Mouse (Mus musculus): ENCODE results near the gene Triobp. TPM values are rescaled to one million over a fixed set of nuclear protein-coding genes. Genes with fewer than 3 reads are reported as not detected.
A peak's percentile ranks its signal among the peaks of the same experiment; 100 is the strongest.
"Not testable (repeated sequence)": the region's sequence is repeated elsewhere in the genome, so short reads cannot be mapped to it uniquely, and the experiment has no call there.

Triobp gene
- polyA plus RNA-seq, 1 experiment from 2014 or later = 46.4 TPM

DNA sequence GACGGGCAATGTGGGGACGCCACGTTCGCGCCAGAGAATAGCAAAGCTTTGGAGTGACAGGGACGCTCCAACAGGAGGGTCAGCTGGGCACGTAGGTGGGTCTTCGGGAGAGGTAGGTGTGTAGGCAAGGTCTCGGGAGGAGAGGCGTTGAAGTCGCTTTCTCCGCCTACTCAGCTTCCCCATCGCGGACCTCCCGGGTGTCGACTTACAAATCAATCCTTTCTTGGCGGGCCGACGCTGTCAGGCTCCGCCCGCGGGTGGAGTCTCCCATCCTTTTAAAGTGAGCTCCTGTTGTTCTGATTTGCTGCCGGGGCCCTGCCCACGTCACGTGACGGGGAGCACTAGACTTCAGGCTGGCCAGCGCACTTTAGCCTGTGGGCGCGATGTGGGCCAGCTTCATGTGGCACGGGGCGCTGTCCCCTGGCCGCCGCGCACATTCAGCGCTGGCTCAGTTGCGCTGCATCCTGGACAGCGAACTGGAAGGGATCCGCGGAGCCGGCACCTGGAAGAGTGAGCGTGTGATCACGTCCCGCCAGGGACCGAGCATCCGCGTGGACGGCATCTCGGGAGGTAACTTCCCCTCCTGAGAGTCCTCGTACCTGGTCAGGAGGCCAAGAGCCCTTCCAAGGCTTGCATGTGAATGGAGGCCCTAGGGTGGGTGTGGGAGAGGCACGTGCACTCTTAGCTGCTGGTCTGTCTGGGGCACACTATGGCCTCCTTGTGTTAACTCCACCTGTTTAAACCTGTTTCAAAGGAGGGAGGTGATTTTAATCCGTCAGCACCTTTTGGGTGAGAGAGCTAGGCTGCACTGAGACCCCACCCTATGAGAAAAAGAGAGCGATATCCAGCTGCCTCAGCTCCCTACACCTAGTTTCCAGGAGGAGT, 83.3 kb downstream of the Triobp start:
- Histone ChIP-seq H3K4me1 (ENCODE audit: control insufficient read depth, insufficient read depth, low read length) (peaks cover 11% of the 10 kb centered on the region), H3K36me3 (ENCODE audit: control insufficient read depth, insufficient read depth, low read length) (no peaks in the 10 kb centered on the region), H3K4me2 (ENCODE audit: low read depth) (peak overlapping the region; percentile 82), H3K27ac (ENCODE audit: low read depth, low read length) (peak overlapping the region; percentile 29; the same call in 1 of the 2 replicates), H3K9ac (ENCODE audit: low read length) (peak overlapping the region; percentile 100), H3K4me3 (ENCODE audit: low read depth, low read length) (peak overlapping the region; percentile 76), H3K9me3 (ENCODE audit: control insufficient read depth, low read length) (no peaks in the 10 kb centered on the region), H3K27me3 (ENCODE audit: control insufficient read depth, insufficient read depth, low read length) (no peaks in the 10 kb centered on the region)
- ATAC-seq (ENCODE audit: insufficient read depth, low FRiP score, low TSS enrichment) (peak; percentile 75), DNase-seq (ENCODE audit: low spot score) (peak; percentile 93)
- WGBS = under 1% methylated on average over 52 of the region's 52 CpGs

DNA sequence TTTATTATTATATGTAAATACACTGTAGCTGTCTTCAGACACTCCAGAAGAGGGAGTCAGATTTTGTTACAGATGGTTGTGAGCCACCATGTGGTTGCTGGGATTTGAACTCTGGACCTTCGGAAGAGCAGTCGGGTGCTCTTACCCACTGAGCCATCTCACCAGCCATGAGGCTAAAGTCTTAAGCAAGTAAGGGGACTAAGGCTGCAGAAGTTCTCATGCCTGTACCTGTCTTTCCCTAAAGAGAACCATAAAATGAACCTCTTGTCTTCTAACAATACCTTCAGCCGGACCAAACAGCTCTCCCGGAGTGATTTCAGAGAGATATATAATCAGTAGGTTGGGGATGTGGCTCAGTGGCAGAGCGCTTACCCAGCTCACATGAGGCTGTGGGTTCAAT, 84.4 kb downstream of the Triobp start:
- not testable (repeated sequence) for H3K9ac ChIP-seq (ENCODE audit: low read length); H3K4me2 ChIP-seq (ENCODE audit: low read depth); H3K9me3 ChIP-seq (ENCODE audit: control insufficient read depth, low read length); H3K27me3 ChIP-seq (ENCODE audit: control insufficient read depth, insufficient read depth, low read length); ATAC-seq (ENCODE audit: insufficient read depth, low FRiP score, low TSS enrichment); DNase-seq (ENCODE audit: low spot score); H3K4me3 ChIP-seq (ENCODE audit: low read depth, low read length); H3K27ac ChIP-seq (ENCODE audit: low read depth, low read length); H3K36me3 ChIP-seq (ENCODE audit: control insufficient read depth, insufficient read depth, low read length)
- H3K4me1 ChIP-seq (ENCODE audit: control insufficient read depth, insufficient read depth, low read length) = peaks cover 11% of the 10 kb centered on the region
- WGBS = 85% methylated on average over 5 of the region's 5 CpGs

- Histone ChIP-seq H3K4me3 (ENCODE audit: low read depth, low read length) (no peak overlapping the region), H3K27ac (ENCODE audit: low read depth, low read length) (no peak overlapping the region), H3K9me3 (ENCODE audit: control insufficient read depth, low read length) (no peaks in the 10 kb centered on the region), H3K27me3 (ENCODE audit: control insufficient read depth, insufficient read depth, low read length) (peaks cover 23% of the 10 kb centered on the region), H3K36me3 (ENCODE audit: control insufficient read depth, insufficient read depth, low read length) (0 out of 2 replicates have a peak, but pooled peaks cover 2% of the 10 kb centered on the region), H3K4me2 (ENCODE audit: low read depth) (no peak overlapping the region), H3K9ac (ENCODE audit: low read length) (no peak overlapping the region; the same call in 1 of the 2 replicates), H3K4me1 (ENCODE audit: control insufficient read depth, insufficient read depth, low read length) (peaks cover 9% of the 10 kb centered on the region)
- ATAC-seq (ENCODE audit: insufficient read depth, low FRiP score, low TSS enrichment) (peak; percentile 40; the same call in 1 of the 2 replicates), DNase-seq (ENCODE audit: low spot score) (peak; percentile 82)
- WGBS = 13% methylated on average over 14 of the region's 14 CpGs
Measured at GRCm38 (mm10) chr15:79037913-79038328, 90.4 kb downstream of the Triobp start.

- Histone ChIP-seq H3K9ac (ENCODE audit: low read length) (no peak overlapping the region; the same call in 1 of the 2 replicates), H3K36me3 (ENCODE audit: control insufficient read depth, insufficient read depth, low read length) (0 out of 2 replicates have a peak, but pooled peaks cover 2% of the 10 kb centered on the region), H3K4me3 (ENCODE audit: low read depth, low read length) (no peak overlapping the region), H3K9me3 (ENCODE audit: control insufficient read depth, low read length) (no peaks in the 10 kb centered on the region), H3K27ac (ENCODE audit: low read depth, low read length) (no peak overlapping the region), H3K4me2 (ENCODE audit: low read depth) (no peak overlapping the region), H3K4me1 (ENCODE audit: control insufficient read depth, insufficient read depth, low read length) (peaks cover 9% of the 10 kb centered on the region), H3K27me3 (ENCODE audit: control insufficient read depth, insufficient read depth, low read length) (peaks cover 28% of the 10 kb centered on the region)
- DNase-seq (ENCODE audit: low spot score) (no peak), ATAC-seq (ENCODE audit: insufficient read depth, low FRiP score, low TSS enrichment) (no peak)
- WGBS = 72% methylated on average over 10 of the region's 10 CpGs
Measured at GRCm38 (mm10) chr15:79038331-79038730, 90.8 kb downstream of the Triobp start.

DNA sequence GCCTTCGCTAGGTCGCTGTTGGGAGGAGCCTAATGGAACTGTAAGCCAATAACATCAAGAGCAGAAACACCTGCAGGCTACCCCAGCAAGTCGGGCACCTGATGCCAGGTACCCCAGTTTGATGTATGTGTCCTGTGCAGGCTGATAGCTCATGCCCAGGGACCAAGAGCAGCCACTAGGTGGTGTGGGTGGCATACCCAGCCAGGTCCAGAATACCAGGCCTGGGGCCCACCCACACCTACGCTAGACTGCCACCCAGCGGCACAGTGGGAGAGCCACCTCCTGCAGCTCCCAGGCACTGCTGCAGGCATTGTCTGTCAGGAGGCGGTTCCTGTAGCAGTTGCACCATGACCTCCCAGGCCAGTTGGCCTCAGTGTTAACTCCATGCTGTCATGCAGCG, 91.3 kb downstream of the Triobp start:
- ATAC-seq (ENCODE audit: insufficient read depth, low FRiP score, low TSS enrichment) = 0 out of 2 replicates have a peak, but pooled peaks have one; percentile 43

DNA sequence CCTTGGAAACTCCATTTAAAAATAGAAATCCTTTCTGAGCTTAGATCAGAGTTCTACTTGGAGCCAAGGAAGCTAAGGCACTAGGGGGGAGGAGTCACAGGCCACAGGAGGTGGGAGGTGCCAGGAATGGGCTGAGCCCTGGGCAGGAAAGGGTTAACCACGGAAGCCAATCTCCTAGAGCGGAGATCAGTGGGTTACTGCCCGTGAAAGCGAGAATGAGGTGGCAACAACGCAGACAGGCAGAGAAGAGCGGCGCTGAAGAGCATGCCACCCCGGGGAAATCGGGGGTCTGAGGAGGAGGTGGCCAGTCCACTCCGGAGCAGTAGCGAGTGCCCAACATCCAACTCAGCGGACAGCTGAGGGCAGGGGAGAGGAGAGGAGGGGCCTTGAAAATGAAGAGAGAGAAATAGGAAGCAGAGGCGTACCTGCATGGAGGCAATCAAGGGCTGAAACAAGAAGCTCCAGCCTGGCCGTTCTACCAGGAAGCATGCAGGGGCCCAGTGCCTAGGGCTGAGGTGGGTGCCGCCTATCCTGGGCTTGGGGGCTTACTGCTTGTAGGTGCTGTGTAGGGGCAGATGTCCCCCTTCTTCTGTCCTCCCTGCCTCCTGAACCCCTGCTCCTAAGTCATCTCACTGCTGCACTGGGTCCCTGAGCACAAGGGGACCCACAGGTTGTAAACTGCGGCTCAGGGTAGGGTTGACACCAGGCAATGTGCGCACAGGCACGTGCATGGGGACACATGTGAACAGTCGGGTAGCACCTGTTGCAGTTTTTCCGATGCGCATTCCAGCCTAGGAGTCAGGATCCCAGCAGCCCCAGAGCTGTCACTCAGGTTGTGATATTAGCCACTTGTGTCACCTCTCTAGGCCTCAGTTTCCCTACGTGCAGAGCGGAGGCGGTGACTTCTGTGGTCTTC, 93.2 kb downstream of the Triobp start:
- H3K4me1 ChIP-seq (ENCODE audit: control insufficient read depth, insufficient read depth, low read length) = peaks cover 17% of the 10 kb centered on the region
- 19% methylated on average over 24 of the region's 24 CpGs for WGBS
- no peak overlapping the region for H3K27ac ChIP-seq (ENCODE audit: low read depth, low read length)
- H3K9ac ChIP-seq (ENCODE audit: low read length) = no peak overlapping the region
- no peak for ATAC-seq (ENCODE audit: insufficient read depth, low FRiP score, low TSS enrichment)
- H3K27me3 ChIP-seq (ENCODE audit: control insufficient read depth, insufficient read depth, low read length) = peaks cover 33% of the 10 kb centered on the region
- DNase-seq (ENCODE audit: low spot score) = no peak
- H3K36me3 ChIP-seq (ENCODE audit: control insufficient read depth, insufficient read depth, low read length) = 0 out of 2 replicates have a peak, but pooled peaks cover 2% of the 10 kb centered on the region
- H3K9me3 ChIP-seq (ENCODE audit: control insufficient read depth, low read length) = no peaks in the 10 kb centered on the region
- peak overlapping the region; percentile 15; the same call in 1 of the 2 replicates for H3K4me2 ChIP-seq (ENCODE audit: low read depth)
- H3K4me3 ChIP-seq (ENCODE audit: low read depth, low read length) = no peak overlapping the region

More for the DNA sequence above, 91.3 kb downstream of the Triobp start:
- peak; percentile 73 for DNase-seq (ENCODE audit: low spot score)
- whole genome bisulfite sequencing = 27% methylated on average over 7 of the region's 7 CpGs
- peaks cover 9% of the 10 kb centered on the region for H3K4me1 ChIP-seq (ENCODE audit: control insufficient read depth, insufficient read depth, low read length)
- no peak overlapping the region for H3K4me2 ChIP-seq (ENCODE audit: low read depth)
- 0 out of 2 replicates have a peak, but pooled peaks cover 2% of the 10 kb centered on the region for H3K36me3 ChIP-seq (ENCODE audit: control insufficient read depth, insufficient read depth, low read length)
- no peak overlapping the region for H3K27ac ChIP-seq (ENCODE audit: low read depth, low read length)
- no peak overlapping the region for H3K9ac ChIP-seq (ENCODE audit: low read length)
- no peak overlapping the region for H3K4me3 ChIP-seq (ENCODE audit: low read depth, low read length)
- no peaks in the 10 kb centered on the region for H3K9me3 ChIP-seq (ENCODE audit: control insufficient read depth, low read length)
- H3K27me3 ChIP-seq (ENCODE audit: control insufficient read depth, insufficient read depth, low read length) = peaks cover 33% of the 10 kb centered on the region

DNA sequence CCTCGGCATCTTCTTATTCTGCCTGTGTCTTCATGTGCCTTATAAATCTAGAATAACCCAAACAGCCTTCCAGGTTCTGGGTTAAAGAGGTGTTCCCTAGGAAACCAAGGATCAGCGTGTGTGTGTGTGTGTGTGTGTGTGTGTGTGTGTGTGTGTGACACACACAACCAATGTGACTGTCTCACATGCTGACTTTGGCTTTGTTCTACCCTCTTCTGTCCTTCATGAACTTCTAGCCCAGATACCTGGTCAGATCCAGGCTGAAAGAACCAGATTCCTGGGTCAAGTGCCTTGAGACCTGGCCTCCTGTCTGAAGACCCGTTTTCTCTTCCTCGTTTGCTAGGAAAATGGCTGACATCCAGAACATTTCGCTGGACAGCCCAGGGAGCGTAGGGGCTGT, 94.1 kb downstream of the Triobp start, which contains the start of gene Galr3:
TSS of gene Galr3 (plus strand) at position 301 of the 400 bp plus-strand sequence.
- Histone ChIP-seq H3K4me2 (ENCODE audit: low read depth) (peak within 1 kb of the TSS; percentile 83), H3K36me3 (ENCODE audit: control insufficient read depth, insufficient read depth, low read length) (no peaks in the 10 kb centered on the region), H3K4me3 (ENCODE audit: low read depth, low read length) (peak within 1 kb of the TSS; percentile 47), H3K27me3 (ENCODE audit: control insufficient read depth, insufficient read depth, low read length) (peaks cover 33% of the 10 kb centered on the region), H3K27ac (ENCODE audit: low read depth, low read length) (no peak within 1 kb of the TSS), H3K4me1 (ENCODE audit: control insufficient read depth, insufficient read depth, low read length) (peaks cover 17% of the 10 kb centered on the region), H3K9me3 (ENCODE audit: control insufficient read depth, low read length) (no peaks in the 10 kb centered on the region), H3K9ac (ENCODE audit: low read length) (peak within 1 kb of the TSS; percentile 52)
- no peak for DNase-seq (ENCODE audit: low spot score)
- ATAC-seq (ENCODE audit: insufficient read depth, low FRiP score, low TSS enrichment) = no peak
- WGBS = 83% methylated on average over 6 of the region's 6 CpGs

GRCm38 (mm10) chr15:79042721-79043491, 95.4 kb downstream of the Triobp start:
- DNase-seq (ENCODE audit: low spot score) = peak; percentile 42
- Histone ChIP-seq H3K9me3 (ENCODE audit: control insufficient read depth, low read length) (no peaks in the 10 kb centered on the region), H3K4me3 (ENCODE audit: low read depth, low read length) (peak overlapping the region; percentile 47), H3K4me1 (ENCODE audit: control insufficient read depth, insufficient read depth, low read length) (peaks cover 17% of the 10 kb centered on the region), H3K27me3 (ENCODE audit: control insufficient read depth, insufficient read depth, low read length) (peaks cover 33% of the 10 kb centered on the region), H3K36me3 (ENCODE audit: control insufficient read depth, insufficient read depth, low read length) (no peaks in the 10 kb centered on the region), H3K27ac (ENCODE audit: low read depth, low read length) (no peak overlapping the region), H3K9ac (ENCODE audit: low read length) (peak overlapping the region; percentile 52), H3K4me2 (ENCODE audit: low read depth) (peak overlapping the region; percentile 83)
- ATAC-seq (ENCODE audit: insufficient read depth, low FRiP score, low TSS enrichment) = no peak
- WGBS = under 1% methylated on average over 76 of the region's 105 CpGs

Data from neural tube, embryonic 11.5 days (tissue).